Mouse (Mus musculus): ENCODE results near the gene Rad1.
"Not testable (repeated sequence)": the region's sequence is repeated elsewhere in the genome, so short reads cannot be mapped to it uniquely, and the experiment has no call there.

Rad1 gene

GRCm38 (mm10) chr15:10515166-10515565 lies 29.3 kb downstream of the Rad1 start:
- no peak for DNase-seq (ENCODE audit: low spot score)

DNA sequence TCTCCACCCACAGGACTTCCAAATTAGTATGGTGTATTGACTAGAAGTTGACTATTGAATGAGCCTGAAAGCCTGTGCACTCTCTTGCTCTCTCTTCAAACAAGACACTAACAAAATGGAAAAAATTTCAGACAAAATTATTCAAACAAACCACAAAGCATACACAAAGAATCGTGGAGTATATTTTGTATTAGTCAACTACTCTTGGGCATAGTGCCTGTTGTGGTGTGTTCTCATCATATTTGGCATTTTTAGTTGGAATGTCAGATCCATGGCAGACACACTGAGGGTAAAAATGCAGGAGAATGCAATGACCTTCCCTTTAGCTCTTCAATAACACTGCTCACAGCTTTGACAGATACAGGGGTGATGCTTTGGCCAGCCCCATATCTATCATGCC lies 40.1 kb downstream of the Rad1 start:
- DNase-seq (ENCODE audit: low spot score), result no peak

DNA sequence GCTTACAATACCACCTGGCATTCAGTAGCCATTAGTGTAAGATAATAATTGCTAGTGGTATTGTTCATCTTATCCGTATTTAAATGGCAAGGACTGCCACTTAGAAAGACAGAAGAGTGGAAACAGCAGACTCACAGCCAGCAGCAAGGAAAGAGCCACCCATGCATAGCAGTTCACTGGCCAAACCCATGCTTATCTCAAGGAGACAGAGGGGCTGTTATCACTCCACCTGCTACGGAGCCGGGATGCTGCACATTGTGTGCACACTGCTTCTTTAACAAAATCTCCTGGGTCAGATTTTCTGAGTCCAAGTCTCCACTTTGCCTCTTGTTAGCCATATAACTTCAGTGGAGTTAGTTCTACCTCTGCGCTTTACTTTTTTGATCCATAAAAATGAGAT lies 45.5 kb downstream of the Rad1 start:
- DNase-seq (ENCODE audit: low spot score), result no peak

DNA sequence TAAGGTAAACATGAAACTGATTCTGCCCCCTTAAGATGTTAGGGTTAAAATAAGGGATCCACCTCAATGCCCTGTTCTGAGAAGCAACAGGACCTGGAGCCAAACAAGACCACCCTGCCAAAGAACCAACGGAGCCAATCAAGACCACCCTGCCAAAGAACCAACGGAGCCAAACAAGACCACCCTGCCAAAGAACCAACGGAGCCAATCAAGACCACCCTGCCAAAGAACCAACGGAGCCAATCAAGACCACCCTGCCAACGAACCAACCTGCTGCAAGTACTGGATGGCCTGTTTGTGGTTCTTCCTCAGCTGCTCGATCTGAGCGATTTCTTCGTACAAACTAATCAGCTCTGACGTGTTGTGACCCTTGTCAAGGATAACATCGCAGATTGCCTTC lies 47.5 kb downstream of the Rad1 start:
- not testable (repeated sequence) for DNase-seq (ENCODE audit: low spot score)

DNA sequence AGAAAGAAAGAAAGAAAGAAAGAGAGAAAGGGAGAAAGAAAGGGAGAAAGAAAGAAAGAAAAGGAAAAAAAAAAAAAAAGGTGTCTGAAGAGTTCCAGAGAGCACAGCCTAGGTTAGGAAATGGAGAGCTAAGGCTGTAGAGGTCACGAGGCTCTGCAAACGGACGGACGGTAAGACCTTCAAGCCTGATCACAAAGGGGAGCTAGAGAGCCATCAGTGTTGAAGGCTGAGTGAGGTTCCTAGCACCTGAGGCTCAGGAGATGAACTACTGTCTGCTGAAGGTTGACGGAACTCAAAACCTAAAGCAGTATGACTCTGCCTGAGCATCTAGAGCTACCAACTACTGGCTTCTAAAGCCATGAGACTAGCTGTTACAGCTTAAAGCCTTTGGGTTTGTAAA lies 48.8 kb downstream of the Rad1 start:
- DNase-seq (ENCODE audit: low spot score), result no peak

DNA sequence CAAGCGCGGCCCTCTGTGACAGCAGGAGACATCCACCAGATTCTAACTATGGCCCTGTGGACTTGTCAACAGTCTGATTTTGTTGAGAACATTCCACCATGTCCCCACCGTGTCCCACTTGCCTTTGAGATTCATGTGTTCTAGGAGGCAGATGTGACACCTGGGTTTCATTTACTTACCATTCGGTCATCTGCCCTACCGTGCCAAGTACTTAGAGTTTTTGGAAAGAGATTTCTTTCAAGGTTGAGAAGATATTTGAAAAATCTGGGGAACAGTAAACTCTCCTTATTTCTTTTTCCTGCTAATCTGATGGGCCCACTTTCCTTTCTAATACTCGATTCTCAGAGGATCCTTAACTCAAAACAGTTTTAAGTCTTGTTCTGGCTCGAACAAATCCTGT lies 50.2 kb downstream of the Rad1 start:
- DNase-seq (ENCODE audit: low spot score), result no peak

DNA sequence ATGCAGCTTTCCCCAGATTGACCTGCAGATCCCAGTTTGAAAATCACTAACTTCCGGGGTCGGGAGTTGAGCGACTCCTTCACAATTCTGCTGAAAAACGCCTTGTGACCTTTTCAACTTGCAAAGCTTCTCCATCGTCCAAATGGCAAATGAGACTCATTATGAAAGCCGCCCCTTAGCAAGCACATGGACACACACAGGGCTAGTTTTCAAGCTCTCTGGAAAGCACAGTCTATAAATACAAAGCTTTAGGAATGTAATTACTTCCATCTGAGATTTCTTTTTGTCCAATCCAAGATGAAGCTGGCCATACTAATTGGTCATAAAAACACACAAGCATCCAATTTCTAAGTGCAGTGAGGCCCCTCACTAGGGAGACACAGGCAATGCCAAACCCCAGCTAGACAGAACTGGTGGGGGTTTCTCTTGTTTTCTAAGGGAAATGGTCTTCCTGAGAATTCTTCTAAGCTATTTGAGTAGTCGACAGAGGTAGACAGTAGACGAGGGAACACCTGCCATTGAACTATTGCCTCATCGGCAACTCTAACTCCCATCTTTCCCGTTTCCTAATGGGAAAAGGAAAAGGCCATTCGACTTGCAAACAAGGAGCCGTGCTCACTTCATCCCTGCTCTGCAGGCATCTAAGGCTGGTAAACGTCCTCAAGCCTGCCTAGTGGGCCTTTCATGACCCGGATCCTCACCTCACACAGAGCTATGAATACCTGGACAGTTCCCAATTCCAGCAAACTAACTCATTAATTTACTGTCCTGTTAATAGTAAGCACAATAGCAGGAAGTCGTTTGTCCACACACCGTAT lies 54.7 kb downstream of the Rad1 start:
- no peak for DNase-seq (ENCODE audit: low spot score)

All from testis, postnatal 10 days (tissue).